10 mouse cellular contexts compared by ENCODE assay signal in genomic region chr11:31771491-31772439, GRCm38 (mm10).
DNase-seq lines count a peak whose midpoint lies in the region; ATAC-seq lines count a peak whose summit lies in the region.
"Had no signal": no experiment of that assay in that cellular context is flagged by ENCODE, and none has a peak within 500 bp of the region (broad histone marks: within the 10 kb centered on the region; RNA-seq: fewer than 3 reads in every experiment).

No protein-coding gene starts in this region.

- H3K4me2 ChIP-seq in heart, embryonic 13.5 days: no peak overlapping the region
- H3K4me2 ChIP-seq in forebrain, embryonic 15.5 days (replicated peaks): no peak overlapping the region
- H3K4me2 ChIP-seq in midbrain, embryonic 13.5 days (replicated peaks): no peak overlapping the region
- no peak overlapping the region for H3K4me2 ChIP-seq in intestine, embryonic 16.5 days (ENCODE audit: low read depth, low read length)

- intact Hi-C loops in heart, postnatal 10 days (cut with DNase I): no loop called here

- no peaks in the 10 kb centered on the region for H3K36me3 ChIP-seq in heart, embryonic 13.5 days
- no peaks in the 10 kb centered on the region for H3K36me3 ChIP-seq in forebrain, embryonic 15.5 days
- no peaks in the 10 kb centered on the region for H3K36me3 ChIP-seq in midbrain, embryonic 13.5 days
- H3K36me3 ChIP-seq in intestine, embryonic 16.5 days (ENCODE audit: control insufficient read depth, insufficient read depth, low read length): no peaks in the 10 kb centered on the region

- peak overlapping the region; percentile 41; the same call in 1 of the 2 replicates for H3K27ac ChIP-seq in heart, embryonic 13.5 days (replicated peaks)
- 0 out of 2 replicates have a peak overlapping the region, but pooled peaks have one; percentile 65 for H3K27ac ChIP-seq in forebrain, embryonic 15.5 days (replicated peaks)
- 0 out of 2 replicates have a peak overlapping the region, but pooled peaks have one; percentile 59 for H3K27ac ChIP-seq in midbrain, embryonic 13.5 days
- H3K27ac ChIP-seq in intestine, embryonic 16.5 days (ENCODE audit: low read length): no peak overlapping the region

- H3K4me3 ChIP-seq in heart, embryonic 13.5 days: no peak overlapping the region
- H3K4me3 ChIP-seq in forebrain, embryonic 15.5 days: no peak overlapping the region
- no peak overlapping the region for H3K4me3 ChIP-seq in midbrain, embryonic 13.5 days (replicated peaks)
- H3K4me3 ChIP-seq in intestine, embryonic 16.5 days (ENCODE audit: low read length): no peak overlapping the region

- H3K9me3 ChIP-seq in heart, embryonic 13.5 days: 0 out of 2 replicates have a peak, but pooled peaks cover 3% of the 10 kb centered on the region
- no peaks in the 10 kb centered on the region for H3K9me3 ChIP-seq in forebrain, embryonic 15.5 days
- no peaks in the 10 kb centered on the region for H3K9me3 ChIP-seq in midbrain, embryonic 13.5 days
- H3K9me3 ChIP-seq in intestine, embryonic 16.5 days (ENCODE audit: control insufficient read depth, low read length): no peaks in the 10 kb centered on the region

- no peak for DNase-seq in heart, postnatal 10 days
- peak; percentile 86 for DNase-seq in cerebellum, adult 11-12 months
- DNase-seq in ovary, postnatal 36 days (ENCODE audit: low spot score): no peak
- no peak for DNase-seq in embryo, embryonic 10 days (ENCODE audit: low spot score)
- DNase-seq: heart, postnatal 4 days; thymus, postnatal 25 days had no signal

- H3K4me1 ChIP-seq in heart, embryonic 13.5 days: peaks cover 18% of the 10 kb centered on the region
- H3K4me1 ChIP-seq in forebrain, embryonic 15.5 days: peaks cover 27% of the 10 kb centered on the region
- H3K4me1 ChIP-seq in midbrain, embryonic 13.5 days (replicated peaks): peaks cover 24% of the 10 kb centered on the region
- no peaks in the 10 kb centered on the region for H3K4me1 ChIP-seq in intestine, embryonic 16.5 days (ENCODE audit: control insufficient read depth, insufficient read depth, low read length)

- no peak for ATAC-seq in heart, embryonic 13.5 days (ENCODE audit: extremely low read depth, insufficient number of reproducible peaks, low FRiP score, low TSS enrichment)
- no peak for ATAC-seq in forebrain, embryonic 15.5 days (replicated peaks)
- no peak for ATAC-seq in midbrain, embryonic 13.5 days
- ATAC-seq in intestine, embryonic 16.5 days: no peak

- 86% methylated on average over 6 of the region's 6 CpGs for WGBS in heart, embryonic 13.5 days
- WGBS in forebrain, embryonic 15.5 days: 87% methylated on average over 6 of the region's 6 CpGs
- WGBS in midbrain, embryonic 13.5 days: 90% methylated on average over 6 of the region's 6 CpGs
- WGBS in intestine, embryonic 16.5 days: 87% methylated on average over 6 of the region's 6 CpGs

- H3K9ac ChIP-seq in heart, embryonic 13.5 days: no peak overlapping the region
- H3K9ac ChIP-seq in forebrain, embryonic 15.5 days (replicated peaks): no peak overlapping the region
- H3K9ac ChIP-seq in midbrain, embryonic 13.5 days (replicated peaks): no peak overlapping the region
- H3K9ac ChIP-seq in intestine, embryonic 16.5 days (ENCODE audit: low read depth, low read length): no peak overlapping the region

- H3K27me3 ChIP-seq in heart, embryonic 13.5 days (replicated peaks): no peaks in the 10 kb centered on the region
- H3K27me3 ChIP-seq in forebrain, embryonic 15.5 days: no peaks in the 10 kb centered on the region
- H3K27me3 ChIP-seq in midbrain, embryonic 13.5 days: no peaks in the 10 kb centered on the region
- no peaks in the 10 kb centered on the region for H3K27me3 ChIP-seq in intestine, embryonic 16.5 days (replicated peaks; ENCODE audit: control insufficient read depth, insufficient read depth, low read length)
